Mouse (Mus musculus) brain, embryonic 14.5 days (tissue): ENCODE measurements around the gene Rnf187. TPM values are rescaled to one million over a fixed set of nuclear protein-coding genes. Genes with fewer than 3 reads are reported as not detected.

Experiments
- DNase-seq: peaks from one replicate; pipeline ENCODE4 v3.0.0-alpha.2; 2011; ENCODE audit warnings: low read depth
- CTCF ChIP-seq: fragments of 200-500 bp; IDR thresholded peaks from 2 replicates; pipeline ENCODE4 v1.5.1; 2012; ENCODE audit warnings: inconsistent platforms, mild to moderate bottlenecking, moderate library complexity, borderline replicate concordance; ENCODE audit not compliant: insufficient read depth, insufficient read length; ENCODE audit errors: extremely low read depth
- POLR2A ChIP-seq: fragments of 200-500 bp; IDR thresholded peaks from 2 replicates; pipeline ENCODE4 v1.6.1; 2012; ENCODE audit warnings: mild to moderate bottlenecking, inconsistent platforms, borderline replicate concordance; ENCODE audit not compliant: poor library complexity, insufficient read depth, insufficient read length, severe bottlenecking; ENCODE audit errors: extremely low read depth
- polyA plus RNA-seq: library from polyadenylated mRNA; depleted of rRNA; stranded (reverse); fragments of >200 nt; gene quantifications from 2 replicates; pipeline ENCODE4 v1.2.3, GENCODE M21; 2012; rRNA removed

The Rnf187 gene
- polyA plus RNA-seq, 1 experiment: 664 TPM

DNA sequence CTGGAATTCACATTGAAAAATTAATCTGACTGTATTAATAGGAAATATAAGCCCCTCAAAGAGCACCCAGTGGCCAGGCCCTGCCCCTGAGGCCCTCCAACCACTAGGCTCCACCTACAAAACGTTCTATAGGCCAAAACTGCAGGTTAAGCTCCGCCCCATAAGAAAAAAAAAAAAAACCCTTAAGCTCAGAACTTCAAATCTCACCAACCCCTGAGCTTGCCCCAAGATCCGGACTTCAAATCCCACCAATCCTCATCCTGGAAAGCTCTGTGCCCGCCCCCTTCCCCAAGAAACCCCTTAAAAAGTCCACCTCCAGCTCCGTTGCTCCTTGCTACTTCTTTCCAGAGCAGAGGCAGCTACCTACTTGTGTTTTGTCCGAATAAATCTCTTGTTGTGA is 33.9 kb downstream of the Rnf187 start:
- DNase-seq: peak; percentile 73
- TF ChIP-seq POLR2A: no peak
- TF ChIP-seq CTCF: no peak

DNA sequence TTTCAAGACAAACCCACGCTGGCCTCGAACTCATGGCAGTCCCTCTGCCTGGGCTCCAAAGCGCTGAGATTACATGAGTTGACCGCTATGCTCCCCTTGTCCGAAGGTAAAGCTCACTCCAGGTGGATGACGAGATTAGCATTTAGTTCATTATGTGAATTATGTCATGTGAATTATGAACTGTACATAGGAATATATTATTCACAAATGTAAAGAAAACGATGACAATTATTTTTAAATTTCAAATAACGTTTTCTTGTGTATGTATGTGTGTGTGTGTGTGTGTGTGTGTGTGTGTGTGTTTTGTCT is 34.4 kb downstream of the Rnf187 start:
- no peak for DNase-seq
- TF ChIP-seq POLR2A (no peak), CTCF (no peak)

DNA sequence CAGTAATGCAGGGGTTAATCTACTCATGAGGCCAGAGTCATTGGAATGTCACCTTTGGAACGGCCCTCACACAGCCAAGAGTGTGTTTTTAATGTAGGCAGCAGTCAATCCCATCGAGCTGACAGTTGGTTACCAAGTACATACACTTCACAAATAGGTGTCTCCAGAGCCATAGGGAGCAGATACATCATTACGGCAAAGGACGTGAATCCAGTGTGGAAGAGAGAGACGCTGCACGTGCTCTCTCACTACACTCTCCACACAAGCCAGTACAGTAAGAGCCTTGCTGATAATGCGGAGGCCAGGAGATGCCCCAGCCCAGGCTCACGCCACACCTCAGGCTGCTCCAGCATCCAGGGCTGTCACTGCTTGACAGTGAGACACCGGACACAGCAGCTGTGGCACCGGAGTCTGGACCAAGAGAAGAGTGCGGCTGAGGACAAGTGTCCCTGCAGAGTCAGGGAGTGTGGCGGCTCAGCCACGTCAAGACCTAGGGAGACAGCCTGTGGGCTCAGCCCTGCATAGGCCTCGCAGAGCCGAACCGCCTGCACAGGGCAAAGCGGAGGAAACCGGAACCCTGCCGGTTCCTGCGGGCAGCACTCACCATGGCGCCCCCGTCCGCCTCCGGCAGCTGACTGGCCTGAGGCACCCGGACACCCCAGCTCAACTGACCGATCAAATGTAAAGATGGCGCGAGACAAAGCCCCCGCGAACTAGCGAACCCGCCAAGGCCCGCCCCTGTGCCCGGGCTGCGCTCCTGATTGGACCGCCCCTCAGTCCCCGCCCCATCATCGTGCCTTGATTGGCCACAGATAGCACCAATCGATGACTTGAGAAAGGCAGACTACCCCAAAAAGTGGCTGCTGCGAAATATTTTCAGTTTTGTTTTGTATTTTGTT is 35.0 kb downstream of the Rnf187 start, which contains the start of gene Zfp39:
Gene Zfp39, minus strand, starts transcription at position 715 of the 899 bp plus-strand sequence.
- peak; percentile 51; the same call in 1 of the 2 replicates for TF ChIP-seq POLR2A
- no peak for TF ChIP-seq CTCF
- DNase-seq: peak; percentile 97

DNA sequence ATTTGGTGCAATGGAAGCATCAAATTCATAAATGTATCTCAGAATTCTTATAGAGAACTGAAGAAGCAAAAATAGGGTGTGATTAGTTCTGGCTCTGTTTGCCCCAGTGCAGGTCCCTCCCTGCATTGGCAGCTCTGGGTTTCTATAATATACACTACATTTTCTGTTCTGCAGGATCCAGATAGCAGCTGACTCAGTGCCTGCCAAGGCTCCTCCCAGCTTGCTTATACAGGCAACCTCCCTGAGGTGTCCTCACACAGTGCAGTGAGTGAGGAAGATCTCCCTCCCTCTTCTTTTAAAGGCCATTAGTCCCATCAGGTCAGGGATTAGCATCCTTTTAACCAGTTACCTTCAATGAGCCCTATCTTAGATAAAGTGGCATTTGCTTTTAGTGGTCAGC is 37.6 kb downstream of the Rnf187 start:
- no peak for DNase-seq
- TF ChIP-seq CTCF: no peak
- TF ChIP-seq POLR2A: no peak

DNA sequence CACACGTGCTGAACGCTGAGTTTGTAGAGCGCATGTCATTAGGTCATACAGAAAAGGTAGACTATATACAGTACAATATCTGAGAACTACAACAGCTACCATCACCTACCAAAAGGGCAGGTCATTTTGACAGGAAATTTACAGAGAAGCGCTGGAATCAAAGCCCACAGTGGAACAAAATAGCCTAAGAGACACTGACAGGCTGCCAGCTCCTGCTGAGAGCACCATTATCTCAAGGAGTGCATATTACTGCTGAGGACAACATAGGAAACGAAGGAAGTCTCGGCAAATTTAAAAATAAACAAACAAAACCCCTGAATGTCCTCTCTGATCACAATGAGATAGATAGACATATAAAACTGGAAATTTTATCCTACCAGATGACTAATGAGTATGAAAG is 41.2 kb downstream of the Rnf187 start:
- DNase-seq: no peak
- TF ChIP-seq CTCF (no peak), POLR2A (no peak)

DNA sequence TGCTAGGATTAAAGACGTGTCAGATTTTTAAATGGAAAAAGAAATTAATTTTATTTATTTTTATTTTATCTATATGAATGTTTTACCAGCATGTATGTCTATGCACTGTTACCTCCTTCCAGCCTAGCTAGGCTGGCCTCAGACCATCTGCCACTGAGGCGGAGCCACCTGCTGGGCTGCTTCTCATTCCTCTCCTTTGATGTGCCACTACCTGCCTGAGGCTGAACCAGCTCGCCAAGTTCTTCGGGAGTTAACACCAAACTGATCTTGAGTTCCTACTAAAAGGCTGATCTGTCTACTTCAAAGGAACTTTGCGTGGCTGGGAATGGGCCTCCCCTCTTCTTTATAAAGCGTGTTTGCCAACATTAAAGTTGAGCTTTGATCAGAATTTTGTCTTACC is 44.3 kb downstream of the Rnf187 start:
- no peak for DNase-seq
- TF ChIP-seq CTCF (no peak), POLR2A (no peak)

- no peak for DNase-seq
- no peak for TF ChIP-seq CTCF
- TF ChIP-seq POLR2A: no peak
Observed at GRCm38 (mm10) chr11:58890511-58890910, 48.2 kb downstream of the Rnf187 start.

GRCm38 (mm10) chr11:58883756-58884155 is 55.0 kb downstream of the Rnf187 start:
- DNase-seq: no peak
- TF ChIP-seq POLR2A (no peak), CTCF (no peak)

Other genes with a start within 250 kb of the Rnf187 start
- gene Olfr319, start 239.8 kb downstream of the Rnf187 start, polyA plus RNA-seq: 0.10 TPM in 1 of 2 replicates, not detected in the other
- not detected in 2 replicates for gene Olfr318, start 214.9 kb downstream of the Rnf187 start, polyA plus RNA-seq
- 0.20 and 0.27 TPM in 2 replicates for gene Olfr317, start 199.7 kb downstream of the Rnf187 start, polyA plus RNA-seq
- not detected in 2 replicates for gene Olfr316, start 186.2 kb downstream of the Rnf187 start, polyA plus RNA-seq
- not detected in 2 replicates for gene Olfr315, start 165.7 kb downstream of the Rnf187 start, polyA plus RNA-seq
- gene Olfr314, start 156.0 kb downstream of the Rnf187 start, polyA plus RNA-seq: not detected in 2 replicates
- 1.1 and 2.4 TPM in 2 replicates for gene Fam183b, start 137.0 kb downstream of the Rnf187 start, polyA plus RNA-seq
- not detected in 2 replicates for gene Olfr313, start 123.9 kb downstream of the Rnf187 start, polyA plus RNA-seq
- not detected in 2 replicates for gene Olfr312, start 109.7 kb downstream of the Rnf187 start, polyA plus RNA-seq
- 0.06 TPM in 1 of 2 replicates, not detected in the other for gene Olfr311, start 99.7 kb downstream of the Rnf187 start, polyA plus RNA-seq
- 22.2 and 28.2 TPM in 2 replicates for gene Gm12258, start 91.8 kb downstream of the Rnf187 start, polyA plus RNA-seq
- 8.7 and 10.0 TPM in 2 replicates for gene 2810021J22Rik, start 71.7 kb downstream of the Rnf187 start, polyA plus RNA-seq
- gene Zfp39, start 34.7 kb downstream of the Rnf187 start, polyA plus RNA-seq: 4.2 and 6.0 TPM in 2 replicates
- gene Btnl10, start 21.0 kb downstream of the Rnf187 start, polyA plus RNA-seq: 0.01 and 0.04 TPM in 2 replicates
- gene Hist3h2ba, start 10.0 kb upstream of the Rnf187 start, polyA plus RNA-seq: 726 and 1,077 TPM in 2 replicates
- gene Hist3h2a, start 15.8 kb upstream of the Rnf187 start, polyA plus RNA-seq: 120 and 164 TPM in 2 replicates
- gene Trim17, start 15.8 kb upstream of the Rnf187 start, polyA plus RNA-seq: 2.1 and 2.2 TPM in 2 replicates
- gene Trim11, start 39.2 kb upstream of the Rnf187 start, polyA plus RNA-seq: 25.8 and 30.6 TPM in 2 replicates
- 0.77 and 1.4 TPM in 2 replicates for gene Obscn, start 197.5 kb upstream of the Rnf187 start, polyA plus RNA-seq
- gene Iba57, start 224.8 kb upstream of the Rnf187 start, polyA plus RNA-seq: 7.8 and 8.5 TPM in 2 replicates
- gene Gjc2, start 244.3 kb upstream of the Rnf187 start, polyA plus RNA-seq: 0.87 and 1.1 TPM in 2 replicates